Mouse (Mus musculus) neural tube, embryonic 14.5 days (tissue): ENCODE data around the gene Fem1b. TPM values are rescaled to one million over a fixed set of nuclear protein-coding genes. Genes with fewer than 3 reads are reported as not detected.
"Not testable (repeated sequence)": the region's sequence is repeated elsewhere in the genome, so short reads cannot be mapped to it uniquely, and the experiment has no call there.

Source experiments
- ATAC-seq: fragments of 200-750 bp; cut with Nextera tagmentation; 2 replicates; pipeline ENCODE4 v1.8.0; 2017; ENCODE audit warnings: low read depth, mild to moderate bottlenecking, moderate TSS enrichment, moderate library complexity
- H3K27ac ChIP-seq: fragments of 300-500 bp; sonication (generic); 2 replicates; pipeline ENCODE4 v1.5.1; 2014; ENCODE audit warnings: low read depth, mild to moderate bottlenecking, control low read depth, low read length, moderate library complexity, mixed read lengths
- H3K27me3 ChIP-seq: fragments of 300-500 bp; sonication (generic); 2 replicates; pipeline ENCODE4 v1.6.1; 2014; ENCODE audit warnings: low read length; ENCODE audit not compliant: control insufficient read depth, insufficient read depth
- H3K36me3 ChIP-seq: fragments of 300-500 bp; sonication (generic); 2 replicates; pipeline ENCODE4 v1.6.1; 2014; ENCODE audit warnings: low read length, mixed read lengths; ENCODE audit not compliant: control insufficient read depth, insufficient read depth
- H3K4me1 ChIP-seq: fragments of 300-500 bp; sonication (generic); 2 replicates; pipeline ENCODE4 v1.6.1; 2014; ENCODE audit warnings: low read length; ENCODE audit not compliant: control insufficient read depth, insufficient read depth
- H3K4me2 ChIP-seq: fragments of 300-500 bp; sonication (generic); 2 replicates; pipeline ENCODE4 v1.6.1; 2014; ENCODE audit warnings: mild to moderate bottlenecking, low read depth, low read length, control low read depth
- H3K4me3 ChIP-seq: fragments of 300-500 bp; sonication (generic); 2 replicates; pipeline ENCODE4 v1.5.1; 2014; ENCODE audit warnings: low read depth, low read length, control low read depth, mixed read lengths
- H3K9ac ChIP-seq: fragments of 300-500 bp; sonication (generic); replicated peaks from 2 replicates; pipeline ENCODE4 v1.6.1; 2014; ENCODE audit warnings: low read depth, mild to moderate bottlenecking, control low read depth, low read length, mixed read lengths
- H3K9me3 ChIP-seq: fragments of 300-500 bp; sonication (generic); 2 replicates; pipeline ENCODE4 v1.6.1; 2016; ENCODE audit warnings: low read length; ENCODE audit not compliant: control insufficient read depth
- WGBS: fragments of 180-500 bp; shearing (Covaris S2); extraction: QIAGEN DNeasy Blood & Tissue Kit; methylation state at CpG from one replicate; pipeline ENCODE4 v1.1.7; 2014; 5-methylcytosine and 5-hydroxymethylcytosine counted together
- polyA plus RNA-seq: library from polyadenylated mRNA; unstranded; fragments of >200 nt; fragmentation: Nextera tagmentation; extraction: Ambion mirVana; gene quantifications from 2 replicates; pipeline ENCODE4 v1.2.1, GENCODE M21; 2014

Gene Fem1b
- 77.7 and 90.1 TPM in 2 replicates for polyA plus RNA-seq

GRCm38 (mm10) chr9:62811516-62812121 lies at the start of gene Fem1b:
Fem1b (minus strand) TSS chr9:62811934.
- Histone ChIP-seq H3K9ac (peak within 1 kb of the TSS; percentile 97), H3K27ac (peak within 1 kb of the TSS; percentile 92), H3K9me3 (no peaks in the 10 kb centered on the region), H3K36me3 (no peaks in the 10 kb centered on the region), H3K4me3 (peak within 1 kb of the TSS; percentile 94), H3K4me2 (peak within 1 kb of the TSS; percentile 60), H3K4me1 (peaks cover 17% of the 10 kb centered on the region), H3K27me3 (no peaks in the 10 kb centered on the region)
- WGBS, result under 1% methylated on average over 65 of the region's 68 CpGs
- ATAC-seq, result peak; percentile 92

- peaks cover 14% of the 10 kb centered on the region for H3K4me1 ChIP-seq
- no peak overlapping the region for H3K27ac ChIP-seq
- no peak overlapping the region for H3K4me2 ChIP-seq
- no peak overlapping the region for H3K4me3 ChIP-seq
- H3K27me3 ChIP-seq, result no peaks in the 10 kb centered on the region
- H3K36me3 ChIP-seq, result no peaks in the 10 kb centered on the region
- no peak overlapping the region for H3K9ac ChIP-seq
- WGBS, result 80% methylated on average over 4 of the region's 4 CpGs
- no peaks in the 10 kb centered on the region for H3K9me3 ChIP-seq
- no peak for ATAC-seq
Measured at GRCm38 (mm10) chr9:62860866-62861265, 49.1 kb upstream of the Fem1b start.

DNA sequence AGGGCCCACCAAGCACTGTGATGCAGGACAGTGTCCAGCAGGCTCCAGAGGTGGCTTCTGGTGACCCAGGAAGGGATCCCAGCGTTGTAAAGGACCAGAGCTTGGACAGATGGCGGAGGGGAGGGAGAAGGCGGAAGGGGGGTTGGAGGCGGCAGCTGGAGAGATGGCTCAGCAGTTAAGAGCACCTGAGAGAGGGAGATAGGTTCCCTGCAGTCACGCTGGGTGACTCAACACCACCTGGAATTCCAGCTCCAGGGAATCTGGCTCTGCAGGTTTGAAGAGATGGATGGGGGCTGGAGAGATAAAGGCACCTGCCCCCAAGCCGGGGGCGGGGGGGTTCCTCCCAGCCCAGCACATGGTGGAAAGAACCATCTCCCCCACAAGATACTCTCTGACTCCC lies 48.4 kb upstream of the Fem1b start:
- H3K9ac ChIP-seq, ATAC-seq, H3K27ac ChIP-seq, H3K4me3 ChIP-seq, H3K4me2 ChIP-seq, H3K36me3 ChIP-seq, H3K27me3 ChIP-seq, H3K9me3 ChIP-seq: not testable (repeated sequence)
- 62% methylated on average over 6 of the region's 7 CpGs for WGBS
- peaks cover 14% of the 10 kb centered on the region for H3K4me1 ChIP-seq

- H3K9ac ChIP-seq, result 0 out of 2 replicates have a peak overlapping the region, but pooled peaks have one; percentile 11
- ATAC-seq, result no peak; the same call in 1 of the 2 replicates
- no peaks in the 10 kb centered on the region for H3K9me3 ChIP-seq
- peaks cover 14% of the 10 kb centered on the region for H3K4me1 ChIP-seq
- peak overlapping the region; percentile 11; the same call in 1 of the 2 replicates for H3K4me2 ChIP-seq
- WGBS, result 33% methylated on average over 8 of the region's 8 CpGs
- H3K36me3 ChIP-seq, result no peaks in the 10 kb centered on the region
- peak overlapping the region; percentile 45 for H3K27ac ChIP-seq
- no peaks in the 10 kb centered on the region for H3K27me3 ChIP-seq
- H3K4me3 ChIP-seq, result no peak overlapping the region
Measured at GRCm38 (mm10) chr9:62858266-62859019, 46.7 kb upstream of the Fem1b start.

- Histone ChIP-seq H3K36me3 (no peaks in the 10 kb centered on the region), H3K4me3 (no peak within 1 kb of the TSS), H3K4me2 (peak within 1 kb of the TSS; percentile 11; the same call in 1 of the 2 replicates), H3K27ac (peak within 1 kb of the TSS; percentile 45), H3K27me3 (no peaks in the 10 kb centered on the region), H3K9ac (0 out of 2 replicates have a peak within 1 kb of the TSS, but pooled peaks have one; percentile 11), H3K4me1 (peaks cover 14% of the 10 kb centered on the region), H3K9me3 (no peaks in the 10 kb centered on the region)
- WGBS, result 29% methylated on average over 20 of the region's 20 CpGs
- ATAC-seq, result peak; percentile 68; the same call in 1 of the 2 replicates
Measured at GRCm38 (mm10) chr9:62857719-62858261, 46.1 kb upstream of the Fem1b start, which contains the start of gene Calml4. Calml4 (plus strand) TSS chr9:62858080.

GRCm38 (mm10) chr9:62857216-62857615 lies 45.5 kb upstream of the Fem1b start:
- Histone ChIP-seq H3K36me3 (no peaks in the 10 kb centered on the region), H3K27me3 (no peaks in the 10 kb centered on the region), H3K4me2 (no peak overlapping the region), H3K4me3 (no peak overlapping the region), H3K4me1 (peaks cover 14% of the 10 kb centered on the region), H3K27ac (no peak overlapping the region), H3K9me3 (no peaks in the 10 kb centered on the region), H3K9ac (no peak overlapping the region)
- WGBS, result 87% methylated on average over 9 of the region's 9 CpGs
- ATAC-seq, result no peak

- Histone ChIP-seq H3K4me1 (peaks cover 14% of the 10 kb centered on the region), H3K9me3 (no peaks in the 10 kb centered on the region), H3K4me2 (no peak overlapping the region), H3K9ac (no peak overlapping the region), H3K27me3 (no peaks in the 10 kb centered on the region), H3K27ac (no peak overlapping the region), H3K4me3 (no peak overlapping the region), H3K36me3 (no peaks in the 10 kb centered on the region)
- WGBS, result 52% methylated on average over 4 of the region's 4 CpGs
- no peak for ATAC-seq
Measured at GRCm38 (mm10) chr9:62854483-62854882, 42.7 kb upstream of the Fem1b start.

- no peak overlapping the region for H3K9ac ChIP-seq
Measured at GRCm38 (mm10) chr9:62851571-62851970, 39.8 kb upstream of the Fem1b start.

DNA sequence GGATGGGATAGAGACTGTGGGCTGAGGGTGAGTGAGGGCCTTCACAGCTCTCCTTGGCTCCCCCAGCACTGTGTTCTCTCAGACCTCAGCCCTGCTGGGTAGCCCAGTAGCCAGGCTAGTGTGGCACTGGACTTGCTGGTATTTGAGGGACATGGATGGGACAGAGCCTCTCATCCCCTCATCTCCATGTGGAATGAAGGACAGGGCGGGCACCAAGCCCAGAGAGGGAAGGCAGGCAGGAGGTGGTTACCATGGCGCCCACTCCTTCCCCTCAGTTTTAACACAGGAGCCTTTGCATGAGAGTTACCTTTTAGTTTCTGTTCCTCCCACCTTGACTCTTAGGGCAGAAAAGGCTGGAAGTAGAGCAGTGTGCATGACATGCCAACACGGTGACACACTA lies 36.9 kb upstream of the Fem1b start:
- Histone ChIP-seq H3K36me3 (no peaks in the 10 kb centered on the region), H3K27ac (no peak overlapping the region), H3K9ac (no peak overlapping the region), H3K4me1 (no peaks in the 10 kb centered on the region), H3K4me3 (no peak overlapping the region), H3K9me3 (no peaks in the 10 kb centered on the region), H3K27me3 (no peaks in the 10 kb centered on the region), H3K4me2 (no peak overlapping the region)
- WGBS, result 89% methylated on average over 3 of the region's 3 CpGs
- ATAC-seq, result peak; percentile 21; the same call in 1 of the 2 replicates

More at GRCm38 (mm10) chr9:62851571-62851970, 39.8 kb upstream of the Fem1b start:
- no peak for ATAC-seq
- Histone ChIP-seq H3K4me2 (no peak overlapping the region), H3K36me3 (no peaks in the 10 kb centered on the region), H3K27ac (no peak overlapping the region), H3K27me3 (no peaks in the 10 kb centered on the region), H3K4me1 (no peaks in the 10 kb centered on the region), H3K9me3 (no peaks in the 10 kb centered on the region), H3K4me3 (no peak overlapping the region)
- WGBS, result 53% methylated on average over 2 of the region's 2 CpGs
